Mouse (Mus musculus) fibroblast of lung, adult 2 months (primary cell): ENCODE measurements around the gene Mrgprg.

Experiments
- DNase-seq: peaks from one replicate; pipeline ENCODE4 v3.0.0-alpha.2; 2011; ENCODE audit warnings: low read depth

Mrgprg gene

GRCm38 (mm10) chr7:143755357-143756124, 11.3 kb downstream of the Mrgprg start:
- no peak for DNase-seq

GRCm38 (mm10) chr7:143753990-143754715, 12.6 kb downstream of the Mrgprg start:
- no peak for DNase-seq

GRCm38 (mm10) chr7:143752606-143753005, 14.2 kb downstream of the Mrgprg start:
- DNase-seq: no peak

DNA sequence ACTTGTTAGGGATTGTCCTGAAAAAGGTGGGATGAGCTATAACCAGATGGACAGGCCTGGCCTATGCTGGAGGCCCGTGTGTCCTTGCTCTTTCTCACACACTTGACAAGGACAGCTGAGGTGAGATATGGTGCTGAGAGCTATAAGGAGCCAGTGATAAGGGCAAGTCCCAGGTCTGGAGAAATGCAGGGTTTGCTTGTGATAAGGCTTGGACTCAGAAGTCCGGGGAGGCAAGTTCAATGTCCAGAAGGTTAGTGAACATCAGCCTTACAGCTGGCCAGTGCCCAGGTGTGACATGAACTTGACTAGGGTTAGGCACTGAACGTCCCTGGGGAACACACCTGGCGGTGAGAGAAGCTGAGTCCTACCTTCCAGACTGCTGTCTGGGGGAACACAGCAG, 14.7 kb downstream of the Mrgprg start:
- DNase-seq: no peak

GRCm38 (mm10) chr7:143751380-143751779, 15.4 kb downstream of the Mrgprg start:
- DNase-seq: no peak

- DNase-seq: no peak
Measured at GRCm38 (mm10) chr7:143749045-143749444, 17.7 kb downstream of the Mrgprg start.

DNA sequence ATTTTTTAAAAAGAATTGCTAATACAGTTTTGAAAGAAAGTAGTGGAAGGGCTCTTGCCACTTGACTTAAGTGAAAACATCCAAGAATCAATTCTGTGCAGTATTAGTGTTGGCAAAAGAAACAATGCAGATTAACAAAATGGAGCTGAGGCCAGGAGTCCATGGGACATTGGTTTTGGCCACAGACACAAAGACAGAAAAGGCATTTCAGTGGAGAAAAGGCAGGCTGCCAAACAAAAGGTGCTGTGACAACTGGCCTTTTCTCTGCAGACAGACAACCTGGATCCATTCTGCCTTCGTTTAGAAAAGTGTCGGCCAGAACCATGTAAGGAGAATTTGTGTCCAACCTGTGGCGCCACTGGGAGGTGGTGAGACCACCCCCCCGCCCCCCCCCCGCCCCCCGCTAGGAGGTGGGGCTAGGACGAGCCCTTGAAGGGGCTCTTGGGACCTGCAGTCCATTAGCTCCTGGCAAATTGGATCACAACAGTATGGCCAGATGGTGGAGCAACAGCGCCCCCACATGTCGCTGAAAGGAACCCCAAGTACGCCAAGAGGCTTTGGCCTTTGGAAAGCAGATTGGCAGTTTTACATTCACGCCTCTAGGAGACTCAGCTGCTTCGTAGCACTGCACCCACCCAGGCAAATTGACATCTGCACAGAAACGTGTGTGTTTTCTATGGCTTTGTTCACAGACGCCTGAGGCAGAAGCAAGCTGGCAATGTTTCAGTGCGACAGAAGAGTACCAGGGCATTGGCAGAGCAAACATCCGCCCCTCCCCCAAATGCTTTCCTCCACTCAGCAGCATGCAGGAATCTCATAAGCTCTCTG, 18.5 kb downstream of the Mrgprg start:
- DNase-seq: peak; percentile 81

- DNase-seq: no peak
Measured at GRCm38 (mm10) chr7:143740653-143741052, 26.1 kb downstream of the Mrgprg start.

- peak; percentile 51 for DNase-seq
Measured at GRCm38 (mm10) chr7:143739511-143740461, 27.0 kb downstream of the Mrgprg start.

GRCm38 (mm10) chr7:143738601-143739006, 28.2 kb downstream of the Mrgprg start:
- DNase-seq: no peak

GRCm38 (mm10) chr7:143738194-143738593, 28.6 kb downstream of the Mrgprg start:
- no peak for DNase-seq

DNA sequence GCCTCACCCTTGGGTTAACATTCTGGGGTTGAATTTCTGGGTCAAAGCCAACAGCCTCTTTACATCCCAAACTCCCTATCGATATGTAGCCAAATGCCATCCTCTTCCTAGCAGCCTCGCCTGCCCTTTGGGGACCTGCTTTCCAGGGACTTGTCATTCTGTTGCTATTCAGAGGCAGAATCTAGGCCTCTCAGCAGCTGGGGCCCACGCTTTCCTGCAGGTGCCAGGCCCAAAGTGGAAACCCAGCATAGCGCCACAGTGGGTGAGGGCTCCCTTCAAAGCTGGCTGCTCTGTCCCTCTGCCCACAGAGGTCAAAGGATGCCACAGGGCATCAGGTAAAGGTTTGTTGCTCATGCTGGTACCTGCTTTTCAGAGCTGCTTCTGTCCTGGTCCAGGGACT, 33.0 kb downstream of the Mrgprg start:
- no peak for DNase-seq

DNA sequence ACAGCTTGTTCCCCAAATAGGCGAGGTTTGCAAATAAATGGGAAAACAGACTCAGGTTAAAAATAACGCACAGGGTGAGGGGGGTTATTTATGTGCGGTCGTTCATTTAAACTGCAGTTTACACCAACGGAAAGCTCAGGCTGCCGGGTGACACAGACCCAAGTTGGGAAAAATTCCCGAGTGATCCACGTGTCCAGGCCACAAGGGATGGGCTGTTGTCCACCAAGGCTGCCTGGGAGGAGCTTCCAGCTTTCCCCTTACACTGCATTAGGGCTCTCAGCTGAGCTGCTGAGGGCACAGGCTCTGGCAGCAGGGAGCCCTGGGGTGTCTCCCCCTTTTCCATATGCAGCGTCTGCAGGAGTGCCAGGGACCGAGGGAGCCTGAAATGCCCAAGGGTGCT, 36.9 kb downstream of the Mrgprg start:
- peak; percentile 29 for DNase-seq

DNA sequence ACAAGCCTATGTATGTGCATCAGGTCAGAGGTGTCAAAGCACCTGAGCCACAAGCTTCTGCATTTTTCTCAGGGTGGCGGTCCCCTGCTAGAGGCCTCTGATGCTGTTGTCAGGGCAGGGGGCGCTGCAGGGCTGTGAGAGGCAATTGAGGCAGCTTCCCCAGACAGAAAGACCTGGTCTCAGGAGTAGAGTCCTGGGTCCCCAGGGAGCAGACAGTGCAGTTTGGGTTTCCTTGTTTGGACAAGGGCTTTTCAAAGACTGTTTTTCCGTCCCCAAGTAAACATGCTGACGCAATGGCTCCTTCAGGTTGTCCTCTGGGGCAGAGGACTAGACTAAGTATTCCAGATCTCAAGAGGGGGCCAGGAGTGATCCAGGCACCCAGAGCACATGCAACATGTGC, 40.4 kb downstream of the Mrgprg start:
- DNase-seq: no peak

- DNase-seq: no peak
Measured at GRCm38 (mm10) chr7:143723841-143724240, 43.0 kb downstream of the Mrgprg start.

DNA sequence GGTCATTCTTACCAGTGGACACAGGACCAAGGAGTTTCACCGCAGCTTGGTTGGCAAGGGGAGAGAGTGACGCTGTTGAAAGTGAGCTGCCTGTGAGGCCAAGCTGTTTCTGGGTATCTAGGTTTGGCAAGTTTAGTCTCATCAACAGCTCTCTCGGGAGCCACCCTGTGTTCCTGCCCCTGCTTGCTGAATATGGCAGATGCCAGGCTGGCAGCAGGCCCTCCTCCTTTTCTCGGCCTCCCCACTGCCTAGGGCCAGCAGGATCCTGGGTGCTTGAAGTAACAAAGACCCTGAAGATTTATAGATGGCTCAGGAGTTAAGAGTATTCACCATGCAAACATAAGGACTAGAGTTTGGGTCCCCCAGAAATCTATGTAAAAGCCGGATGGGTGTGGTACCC, 44.1 kb downstream of the Mrgprg start:
- no peak for DNase-seq

- no peak for DNase-seq
Measured at GRCm38 (mm10) chr7:143717811-143718210, 49.0 kb downstream of the Mrgprg start.
